Mouse (Mus musculus): ENCODE measurements at regions not wholly inside any gene's neighbourhood (a gene's known extent, or its start where the extent isn't known, plus 50 kb on each side); places are given as distances from the start of the nearest gene placed in this dataset.

GRCm38 (mm10) chr5:119615681-119616080, 54.8 kb upstream of the Tbx3 start:
- TF ChIP-seq CTCF (IDR thresholded peaks at IDR 0.05), result no peak
- TF ChIP-seq EP300 (IDR thresholded peaks at IDR 0.05), result no peak

Data from lung, postnatal 0 days (tissue).